Mouse (Mus musculus) lung, adult 2 months (tissue): ENCODE data around the gene Ffar3. TPM values are rescaled to one million over a fixed set of nuclear protein-coding genes. Genes with fewer than 3 reads are reported as not detected.

Experiments used
- DNase-seq: peaks from one replicate; pipeline ENCODE4 v3.0.0; 2022
- H3K4me1 ChIP-seq: fragments of 200-500 bp; 2 replicates; pipeline ENCODE4 v1.6.1; 2011; ENCODE audit warnings: low read length; ENCODE audit not compliant: control insufficient read depth, insufficient read depth
- H3K4me3 ChIP-seq: fragments of 200-500 bp; replicated peaks from 2 replicates; pipeline ENCODE3; 2011; ENCODE audit warnings: low read depth, mild to moderate bottlenecking, control low read depth, low read length; ENCODE audit errors: extremely low read depth
- CTCF ChIP-seq: fragments of 200-500 bp; IDR thresholded peaks from 2 replicates; pipeline ENCODE4 v1.5.1; 2011; ENCODE audit warnings: mild to moderate bottlenecking, low read length, control low read depth; ENCODE audit not compliant: insufficient read depth
- POLR2A ChIP-seq: fragments of 200-500 bp; IDR thresholded peaks from 2 replicates; pipeline ENCODE4 v1.6.1; 2011; ENCODE audit warnings: low read depth, mild to moderate bottlenecking, control low read depth, low read length, borderline replicate concordance; ENCODE audit errors: extremely low read depth
- WGBS: fragments of 180-500 bp; shearing (Covaris S2); methylation state at CpG from one replicate; pipeline ENCODE4 v1.1.7; 2018; 5-methylcytosine and 5-hydroxymethylcytosine counted together
- polyA plus RNA-seq: library from polyadenylated mRNA; depleted of rRNA; stranded (reverse); fragments of >200 nt; gene quantifications from 2 replicates; pipeline ENCODE4 v1.2.3, GENCODE M21; 2012; rRNA removed

The Ffar3 gene
- polyA plus RNA-seq, result not detected in 2 replicates

- TF ChIP-seq POLR2A (no peak), CTCF (no peak)
- WGBS, result 66% methylated on average over 6 of the region's 6 CpGs
- H3K4me1 ChIP-seq, result no peaks in the 10 kb centered on the region
- H3K4me3 ChIP-seq, result no peak within 1 kb of the TSS
- DNase-seq, result no peak
Observed at GRCm38 (mm10) chr7:30856078-30856477, at the start of gene Ffar3. Ffar3 (minus strand) TSS chr7:30856178.

GRCm38 (mm10) chr7:30904042-30904441 is 48.1 kb upstream of the Ffar3 start:
- peaks cover 2% of the 10 kb centered on the region; the same call in 1 of the 2 replicates for H3K4me1 ChIP-seq
- no peak overlapping the region for H3K4me3 ChIP-seq
- DNase-seq, result no peak
- 27% methylated on average over 4 of the region's 4 CpGs for WGBS
- peak; percentile 44; the same call in 1 of the 2 replicates for TF ChIP-seq CTCF
- TF ChIP-seq POLR2A, result no peak

GRCm38 (mm10) chr7:30895217-30895616 is 39.2 kb upstream of the Ffar3 start:
- no peak overlapping the region for H3K4me3 ChIP-seq
- DNase-seq, result no peak
- no peaks in the 10 kb centered on the region for H3K4me1 ChIP-seq
- 73% methylated on average over 3 of the region's 3 CpGs for WGBS
- TF ChIP-seq POLR2A (no peak), CTCF (no peak)

GRCm38 (mm10) chr7:30892515-30892914 is 36.5 kb upstream of the Ffar3 start:
- 33% methylated on average over 3 of the region's 3 CpGs for WGBS
- Histone ChIP-seq H3K4me3 (no peak overlapping the region), H3K4me1 (no peaks in the 10 kb centered on the region)
- TF ChIP-seq POLR2A (no peak), CTCF (no peak)
- DNase-seq, result no peak

- H3K4me3 ChIP-seq, result no peak overlapping the region
- TF ChIP-seq POLR2A, result no peak
- no peak for TF ChIP-seq CTCF
- no peaks in the 10 kb centered on the region for H3K4me1 ChIP-seq
- DNase-seq, result no peak
- 79% methylated on average over 9 of the region's 9 CpGs for WGBS
Observed at GRCm38 (mm10) chr7:30891746-30892145, 35.8 kb upstream of the Ffar3 start.

- 34% methylated on average over 2 of the region's 2 CpGs for WGBS
- no peak for DNase-seq
- no peak for TF ChIP-seq CTCF
- no peak overlapping the region for H3K4me3 ChIP-seq
- H3K4me1 ChIP-seq, result no peaks in the 10 kb centered on the region
Observed at GRCm38 (mm10) chr7:30890681-30891080, 34.7 kb upstream of the Ffar3 start.

GRCm38 (mm10) chr7:30888786-30889185 is 32.8 kb upstream of the Ffar3 start:
- Histone ChIP-seq H3K4me1 (no peaks in the 10 kb centered on the region), H3K4me3 (no peak overlapping the region)
- WGBS, result 74% methylated on average over 7 of the region's 7 CpGs
- TF ChIP-seq CTCF, result no peak
- TF ChIP-seq POLR2A, result no peak
- no peak for DNase-seq

- DNase-seq, result no peak
- no peak overlapping the region for H3K4me3 ChIP-seq
Observed at GRCm38 (mm10) chr7:30887568-30888188, 31.7 kb upstream of the Ffar3 start.

GRCm38 (mm10) chr7:30886852-30887251 is 30.9 kb upstream of the Ffar3 start:
- DNase-seq, result no peak
- WGBS, result 65% methylated on average over 4 of the region's 4 CpGs
- H3K4me1 ChIP-seq, result no peaks in the 10 kb centered on the region
- TF ChIP-seq CTCF (no peak), POLR2A (no peak)
- H3K4me3 ChIP-seq, result no peak overlapping the region

More at GRCm38 (mm10) chr7:30887568-30888188, 31.7 kb upstream of the Ffar3 start:
- TF ChIP-seq POLR2A (no peak), CTCF (no peak)
- WGBS, result 71% methylated on average over 14 of the region's 14 CpGs
- H3K4me1 ChIP-seq, result no peaks in the 10 kb centered on the region

GRCm38 (mm10) chr7:30884047-30884446 is 28.1 kb upstream of the Ffar3 start:
- H3K4me1 ChIP-seq, result no peaks in the 10 kb centered on the region
- no peak for DNase-seq
- TF ChIP-seq POLR2A (no peak), CTCF (no peak)
- H3K4me3 ChIP-seq, result no peak overlapping the region

- no peak overlapping the region for H3K4me3 ChIP-seq
- DNase-seq, result no peak
- TF ChIP-seq CTCF, result no peak
- TF ChIP-seq POLR2A, result no peak
- H3K4me1 ChIP-seq, result no peaks in the 10 kb centered on the region
- 69% methylated on average over 3 of the region's 3 CpGs for WGBS
Observed at GRCm38 (mm10) chr7:30881367-30881766, 25.4 kb upstream of the Ffar3 start.

GRCm38 (mm10) chr7:30880176-30880575 is 24.2 kb upstream of the Ffar3 start, which contains the start of gene Cd22:
Cd22 (minus strand) TSS chr7:30880342.
- 37% methylated on average over 7 of the region's 7 CpGs for WGBS
- no peaks in the 10 kb centered on the region for H3K4me1 ChIP-seq
- no peak for DNase-seq
- no peak for TF ChIP-seq CTCF
- no peak for TF ChIP-seq POLR2A
- H3K4me3 ChIP-seq, result no peak within 1 kb of the TSS
